Mouse (Mus musculus): ENCODE data around the gene Fras1.

GRCm38 (mm10) chr5:96827176-96827575 lies 453.4 kb downstream of the Fras1 start:
- no peak for TF ChIP-seq POLR2A (IDR thresholded peaks at IDR 0.05; ENCODE audit: insufficient read length, low read depth)
- no peak for TF ChIP-seq E2F4 (IDR thresholded peaks at IDR 0.05; ENCODE audit: insufficient read depth)
- TF ChIP-seq USF1 (IDR thresholded peaks at IDR 0.05; ENCODE audit: low read depth), result no peak
- TF ChIP-seq CEBPB (IDR thresholded peaks at IDR 0.05; ENCODE audit: insufficient read depth, poor library complexity, severe bottlenecking), result no peak
- no peak for TF ChIP-seq MAX (IDR thresholded peaks at IDR 0.05; ENCODE audit: low read depth)
- no peak for TF ChIP-seq MYOG (IDR thresholded peaks at IDR 0.05; ENCODE audit: control insufficient read depth in 1 of 3, insufficient read depth in 1 of 3, insufficient read length in 2 of 3, low read depth in 2 of 3)
- no peak for TF ChIP-seq POLR2AphosphoS2 (IDR thresholded peaks at IDR 0.05; ENCODE audit: insufficient read length, low read depth)
- TF ChIP-seq TCF3 (IDR thresholded peaks at IDR 0.05; ENCODE audit: insufficient read length, low read depth), result no peak
- TF ChIP-seq TCF12 (IDR thresholded peaks at IDR 0.05; ENCODE audit: insufficient read depth, poor library complexity, severe bottlenecking), result no peak
- TF ChIP-seq REST (IDR thresholded peaks at IDR 0.05; ENCODE audit: insufficient read depth, insufficient read length), result no peak
- TF ChIP-seq MYOD1 (IDR thresholded peaks at IDR 0.05; ENCODE audit: control insufficient read depth in 1 of 3, insufficient read length in 2 of 3, low read depth in 2 of 3), result no peak
- no peak for TF ChIP-seq SRF (IDR thresholded peaks at IDR 0.05; ENCODE audit: control insufficient read depth, insufficient read length, low read depth)
